7 mouse cellular contexts compared by ENCODE assay signal in genomic region chr16:18811468-18812384, GRCm38 (mm10). TPM values are rescaled to one million over a fixed set of nuclear protein-coding genes. Genes with fewer than 3 reads are reported as not detected.
A peak's percentile ranks its signal among the peaks of the same experiment; 100 is the strongest.
DNase-seq lines count a peak whose midpoint lies in the region; ATAC-seq lines count a peak whose summit lies in the region.

TSS of gene Ufd1 (plus strand) at chr16:18811779.
TSS of gene Cdc45 (minus strand) at chr16:18811987.

- H3K4me1 ChIP-seq in intestine, embryonic 15.5 days (replicated peaks) = peaks cover 13% of the 10 kb centered on the region; the same call in 1 of the 2 replicates
- H3K4me1 ChIP-seq in midbrain, embryonic 10.5 days = peaks cover 27% of the 10 kb centered on the region

- peak; percentile 97 for ATAC-seq in intestine, embryonic 15.5 days

- H3K36me3 ChIP-seq in intestine, embryonic 15.5 days = peaks cover 27% of the 10 kb centered on the region
- peaks cover 59% of the 10 kb centered on the region for H3K36me3 ChIP-seq in midbrain, embryonic 10.5 days

- DNase-seq in adrenal gland, adult 2 months = peak; percentile 93
- peak; percentile 86 for DNase-seq in embryo, embryonic 11.5 days (ENCODE audit: low read depth, low spot score)
- peak; percentile 59 to 82 for DNase-seq in gastrocnemius, postnatal 36 days
- peak; percentile 88 to 98 for DNase-seq in left cerebral cortex, postnatal 25 days (ENCODE audit: low spot score in 2 of 2)
- peak; percentile 90 for DNase-seq in midbrain, embryonic 10.5 days (ENCODE audit: low spot score)
- peak; percentile 76 for DNase-seq in right cerebral cortex, postnatal 4 days

- no peaks in the 10 kb centered on the region for H3K9me3 ChIP-seq in intestine, embryonic 15.5 days
- H3K9me3 ChIP-seq in midbrain, embryonic 10.5 days (replicated peaks) = no peaks in the 10 kb centered on the region

- WGBS in intestine, embryonic 15.5 days = under 1% methylated on average over 42 of the region's 42 CpGs
- under 1% methylated on average over 42 of the region's 42 CpGs for WGBS in midbrain, embryonic 10.5 days

- H3K9ac ChIP-seq in intestine, embryonic 15.5 days = peak within 1 kb of the TSS; percentile 76

- no peaks in the 10 kb centered on the region for H3K27me3 ChIP-seq in intestine, embryonic 15.5 days (replicated peaks)
- H3K27me3 ChIP-seq in midbrain, embryonic 10.5 days (ENCODE audit: low read depth, poor library complexity, severe bottlenecking) = no peaks in the 10 kb centered on the region

- H3K27ac ChIP-seq in intestine, embryonic 15.5 days = peak within 1 kb of the TSS; percentile 56
- H3K27ac ChIP-seq in midbrain, embryonic 10.5 days (replicated peaks) = peak within 1 kb of the TSS; percentile 90

- H3K4me3 ChIP-seq in intestine, embryonic 15.5 days (replicated peaks) = peak within 1 kb of the TSS; percentile 61
- peak within 1 kb of the TSS; percentile 91 for H3K4me3 ChIP-seq in midbrain, embryonic 10.5 days

- intact Hi-C loops in gastrocnemius, postnatal 36 days (cut with DNase I) = no loop called here
- intact Hi-C loops in left cerebral cortex, postnatal 25 days (cut with DNase I) = loop anchor here (5.0 kb wide), 1 partner anchor 66 kb away; the partner anchor contains the start of genes Hira and Mrpl40

- H3K4me2 ChIP-seq in intestine, embryonic 15.5 days (replicated peaks) = peak within 1 kb of the TSS; percentile 82

RNA-seq across cellular contexts. Expression of gene Ufd1, which starts in this region (rescaled TPM):
- 100 to 1,000 TPM; 102 to 115 TPM for total RNA-seq in adrenal gland, adult 2 months (2021)
- 19.9 and 27.1 TPM in 2 replicates for polyA plus RNA-seq in adrenal gland, adult 2 months (2012; rRNA removed)
- total RNA-seq in gastrocnemius, postnatal 36 days (2021) = 10 to 100 TPM; 40.3 to 46.4 TPM
- 69.1 and 74.8 TPM in 2 replicates for polyA plus RNA-seq in intestine, embryonic 15.5 days (2015; fragmentation: Nextera tagmentation; extraction: Ambion mirVana)
- 10 to 100 TPM; 87.2 to 96.9 TPM for total RNA-seq in left cerebral cortex, postnatal 25 days (2021)
- 96.4 and 107 TPM in 2 replicates for polyA plus RNA-seq in midbrain, embryonic 10.5 days (2016; fragmentation: Nextera tagmentation; extraction: Ambion mirVana)

RNA-seq across cellular contexts. Expression of gene Cdc45, which starts in this region (rescaled TPM):
- 1 to 10 TPM; 5.8 to 8.7 TPM for total RNA-seq in adrenal gland, adult 2 months (2021)
- polyA plus RNA-seq in adrenal gland, adult 2 months (2012; rRNA removed) = 4.8 and 5.7 TPM in 2 replicates
- 1 to 10 TPM; 1.6 to 2.1 TPM for total RNA-seq in gastrocnemius, postnatal 36 days (2021)
- 37.2 and 39.3 TPM in 2 replicates for polyA plus RNA-seq in intestine, embryonic 15.5 days (2015; fragmentation: Nextera tagmentation; extraction: Ambion mirVana)
- total RNA-seq in left cerebral cortex, postnatal 25 days (2021) = 1 to 10 TPM; 1.6 to 1.7 TPM
- polyA plus RNA-seq in midbrain, embryonic 10.5 days (2016; fragmentation: Nextera tagmentation; extraction: Ambion mirVana) = 66.8 and 76.4 TPM in 2 replicates

Comparison
In these comparisons a context has a peak if more than half of its experiments do, and no peak if none do; other contexts are left out.
1. Peak in every context shown above with its lines: DNase-seq, ATAC-seq, H3K4me3 ChIP-seq and H3K27ac ChIP-seq.